Mouse (Mus musculus) liver, embryonic 14.5 days (tissue): ENCODE measurements around the gene Ptprn2.
A peak's percentile ranks its signal among the peaks of the same experiment; 100 is the strongest.

ENCODE experiments used
- CTCF ChIP-seq: IDR thresholded peaks from 2 replicates; pipeline ENCODE4 v1.5.1; 2016; ENCODE audit warnings: antibody characterized with exemption, low read depth, control low read depth
- EP300 ChIP-seq: IDR thresholded peaks from 2 replicates; pipeline ENCODE4 v1.6.1; 2016; ENCODE audit warnings: antibody characterized with exemption, low read depth

GRCm38 (mm10) chr12:116653684-116654083 lies 168.2 kb downstream of the Ptprn2 start:
- TF ChIP-seq CTCF = peak; percentile 44; the same call in 1 of the 2 replicates
- no peak for TF ChIP-seq EP300
